Mouse (Mus musculus) heart, postnatal 4 days (tissue): ENCODE measurements around the gene Ssr1. TPM values are rescaled to one million over a fixed set of nuclear protein-coding genes. Genes with fewer than 3 reads are reported as not detected.

Source experiments
- total RNA-seq, 2 experiments: library from RNA; stranded (reverse); gene quantifications; 2 replicates each; pipeline ENCODE4 v1.2.3; 2021

The Ssr1 gene
- total RNA-seq, 2 experiments from 2014 or later = 93.1 to 98.7 TPM

Other genes with a start within 250 kb of the Ssr1 start
- 10 to 100 TPM; 44.6 to 48.8 TPM for gene Rreb1, start 215.8 kb downstream of the Ssr1 start, total RNA-seq
- 10 to 100 TPM; 20.7 to 20.8 TPM for gene Riok1, start 42.8 kb upstream of the Ssr1 start, total RNA-seq
- 1 to 10 TPM; 1.9 to 2.2 TPM for gene Cage1, start 42.9 kb upstream of the Ssr1 start, total RNA-seq
- 100 to 1,000 TPM; 361 to 388 TPM for gene Dsp, start 157.1 kb upstream of the Ssr1 start, total RNA-seq
- 10 to 100 TPM; 12.5 to 14.1 TPM for gene Snrnp48, start 210.7 kb upstream of the Ssr1 start, total RNA-seq